Mouse (Mus musculus): ENCODE measurements around the gene Atf6b.

GRCm38 (mm10) chr17:34659181-34659896 lies 12.4 kb downstream of the Atf6b start:
- TF ChIP-seq POLR2A (IDR thresholded peaks at IDR 0.05; ENCODE audit: insufficient read depth, low read depth, low read length) = no peak
- no peak for TF ChIP-seq CTCF (IDR thresholded peaks at IDR 0.05; ENCODE audit: insufficient read depth, low read depth, low read length)

All from olfactory bulb, adult 2 months (tissue).